Mouse (Mus musculus) 3T3-L1 (cell line): ENCODE results near the gene Cyb5r4.
"Not testable (repeated sequence)": the region's sequence is repeated elsewhere in the genome, so short reads cannot be mapped to it uniquely, and the experiment has no call there.

Experiments
- DNase-seq: peaks from one replicate; pipeline ENCODE4 v3.0.0-alpha.2; 2015; ENCODE audit warnings: low read depth, low spot score

The Cyb5r4 gene

GRCm38 (mm10) chr9:87025764-87026163 is 4.0 kb downstream of the Cyb5r4 start:
- DNase-seq = no peak

- peak; percentile 87 for DNase-seq
Measured at GRCm38 (mm10) chr9:87027423-87028084, 5.7 kb downstream of the Cyb5r4 start.

GRCm38 (mm10) chr9:87032196-87032595 is 10.4 kb downstream of the Cyb5r4 start:
- DNase-seq = peak; percentile 82

- DNase-seq = peak; percentile 8
Measured at GRCm38 (mm10) chr9:87034831-87035580, 13.2 kb downstream of the Cyb5r4 start.

- peak; percentile 10 for DNase-seq
Measured at GRCm38 (mm10) chr9:87049425-87049824, 27.6 kb downstream of the Cyb5r4 start.

GRCm38 (mm10) chr9:87055547-87056235 is 33.9 kb downstream of the Cyb5r4 start:
- no peak for DNase-seq

GRCm38 (mm10) chr9:87062337-87062736 is 40.5 kb downstream of the Cyb5r4 start:
- no peak for DNase-seq

- no peak for DNase-seq
Measured at GRCm38 (mm10) chr9:87068160-87068559, 46.3 kb downstream of the Cyb5r4 start.

GRCm38 (mm10) chr9:87071566-87071965 is 49.8 kb downstream of the Cyb5r4 start:
- not testable (repeated sequence) for DNase-seq

- no peak for DNase-seq
Measured at GRCm38 (mm10) chr9:87077919-87078318, 56.1 kb downstream of the Cyb5r4 start.

GRCm38 (mm10) chr9:87079511-87079910 is 57.7 kb downstream of the Cyb5r4 start:
- DNase-seq = no peak

GRCm38 (mm10) chr9:87086991-87087390 is 65.2 kb downstream of the Cyb5r4 start:
- no peak for DNase-seq

- DNase-seq = peak; percentile 67
Measured at GRCm38 (mm10) chr9:87097989-87098388, 76.2 kb downstream of the Cyb5r4 start.

- peak; percentile 15 for DNase-seq
Measured at GRCm38 (mm10) chr9:87115019-87115418, 93.2 kb downstream of the Cyb5r4 start.

GRCm38 (mm10) chr9:87115456-87115931 is 93.7 kb downstream of the Cyb5r4 start:
- DNase-seq = peak; percentile 19

- no peak for DNase-seq
Measured at GRCm38 (mm10) chr9:87115978-87116377, 94.2 kb downstream of the Cyb5r4 start.

GRCm38 (mm10) chr9:87118996-87119395 is 97.2 kb downstream of the Cyb5r4 start:
- DNase-seq = no peak

GRCm38 (mm10) chr9:87121956-87122493 is 100.2 kb downstream of the Cyb5r4 start:
- no peak for DNase-seq

GRCm38 (mm10) chr9:87127046-87127445 is 105.2 kb downstream of the Cyb5r4 start:
- DNase-seq = not testable (repeated sequence)
